Mouse (Mus musculus): ENCODE measurements around the gene Slc11a1. TPM values are rescaled to one million over a fixed set of nuclear protein-coding genes. Genes with fewer than 3 reads are reported as not detected.
"Not testable (repeated sequence)": the region's sequence is repeated elsewhere in the genome, so short reads cannot be mapped to it uniquely, and the experiment has no call there.

Slc11a1 gene
- total RNA-seq, 2 experiments from 2014 or later, result 3.3 to 4.1 TPM

- DNase-seq (ENCODE audit: low spot score in 2 of 2), result no peak
- intact Hi-C loops (cut with DNase I), result no loop called here
Observed at GRCm38 (mm10) chr1:74385531-74385930, 10.5 kb downstream of the Slc11a1 start.

- intact Hi-C loops (cut with DNase I), result loop anchor here (2.0 kb wide), 1 partner anchor 74 kb away; no protein-coding TSS in a partner anchor
- DNase-seq (ENCODE audit: low spot score in 2 of 2), result no peak
Observed at GRCm38 (mm10) chr1:74386363-74386713, 11.3 kb downstream of the Slc11a1 start.

DNA sequence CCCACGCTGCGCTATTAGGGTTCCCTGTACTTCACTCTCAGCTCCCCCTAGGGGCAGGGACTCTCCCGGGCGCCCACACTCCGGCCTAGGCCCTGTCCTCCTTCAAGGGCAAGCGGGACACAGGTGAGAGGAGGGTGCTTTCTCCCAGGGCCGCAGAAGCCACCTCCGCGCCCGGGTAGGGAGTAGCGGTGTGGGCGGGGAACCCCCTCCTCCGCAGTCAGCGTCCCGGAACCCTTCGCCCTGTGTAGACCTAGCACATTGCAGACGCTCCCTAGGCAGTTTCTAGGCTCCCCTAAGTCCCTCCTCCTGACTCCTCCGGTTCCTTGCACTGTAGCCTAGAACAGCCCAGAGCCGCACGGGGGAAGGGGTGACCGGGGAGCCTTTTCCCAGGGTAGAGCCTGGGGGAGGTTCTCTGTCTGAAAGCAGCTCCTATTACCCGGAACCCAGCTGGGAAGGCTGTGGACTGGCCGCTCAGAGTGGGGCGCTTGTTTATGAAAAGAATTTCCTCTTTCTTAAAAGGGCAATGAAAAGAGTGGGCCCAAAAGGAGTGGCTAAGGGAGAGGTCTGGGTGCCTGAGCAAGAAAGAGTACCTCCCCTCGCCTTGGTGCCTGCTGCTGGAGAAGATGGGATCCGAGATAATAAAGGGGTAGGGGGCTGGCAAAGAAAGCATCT lies 11.9 kb downstream of the Slc11a1 start:
- intact Hi-C loops (cut with DNase I), result loop anchor here (2.0 kb wide), 1 partner anchor 74 kb away; no protein-coding TSS in a partner anchor
- peak; percentile 94 for DNase-seq (ENCODE audit: low spot score in 2 of 2)

DNA sequence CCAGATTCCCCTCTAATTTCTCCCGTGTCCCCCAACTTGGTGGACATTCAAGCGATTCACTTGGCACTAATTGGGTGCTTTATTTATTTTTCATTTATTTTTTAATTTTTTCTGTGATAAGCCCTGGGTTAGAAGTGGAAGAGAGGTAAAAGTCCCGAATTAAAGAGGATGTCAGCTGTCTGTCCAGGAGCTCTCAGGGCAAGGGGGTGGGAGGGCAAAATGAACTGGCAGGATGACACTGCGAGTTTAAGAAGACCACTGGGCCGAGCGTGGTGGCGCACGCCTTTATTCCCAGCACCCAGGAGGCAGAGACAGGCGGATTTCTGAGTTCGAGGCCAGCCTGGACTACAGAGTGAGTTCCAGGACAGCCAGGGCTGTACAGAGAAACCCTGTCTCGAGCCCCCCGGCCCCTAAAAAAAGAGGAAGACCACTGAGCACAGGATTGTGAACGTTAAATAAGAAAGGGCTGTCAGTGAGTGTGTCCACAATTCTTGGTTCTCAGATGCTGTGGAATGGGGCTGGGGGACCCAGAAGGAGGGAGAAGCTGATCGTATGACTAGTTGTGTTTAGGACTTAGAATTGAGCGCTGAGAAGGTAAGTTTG lies 12.5 kb downstream of the Slc11a1 start:
- DNase-seq (ENCODE audit: low spot score in 2 of 2), result no peak
- intact Hi-C loops (cut with DNase I), result loop anchor here (2.0 kb wide), 1 partner anchor 75 kb away; no protein-coding TSS in a partner anchor

GRCm38 (mm10) chr1:74388398-74388920 lies 13.5 kb downstream of the Slc11a1 start:
- no peak for DNase-seq (ENCODE audit: low spot score in 2 of 2)
- intact Hi-C loops (cut with DNase I), result no loop called here

- intact Hi-C loops (cut with DNase I), result loop anchor here (2.0 to 5.0 kb wide), 2 partner anchors 27 to 153 kb away; partner anchors contain the start of genes Arpc2 and Catip
Observed at GRCm38 (mm10) chr1:74389831-74390286, 14.9 kb downstream of the Slc11a1 start.

GRCm38 (mm10) chr1:74390287-74390906 lies 15.4 kb downstream of the Slc11a1 start:
- DNase-seq (ENCODE audit: low spot score in 2 of 2), result no peak
- intact Hi-C loops (cut with DNase I), result loop anchor here (2.0 to 5.0 kb wide), 2 partner anchors 28 to 153 kb away; partner anchors contain the start of genes Arpc2 and Catip

More at GRCm38 (mm10) chr1:74389831-74390286, 14.9 kb downstream of the Slc11a1 start:
- DNase-seq (ENCODE audit: low spot score in 2 of 2), result no peak

DNA sequence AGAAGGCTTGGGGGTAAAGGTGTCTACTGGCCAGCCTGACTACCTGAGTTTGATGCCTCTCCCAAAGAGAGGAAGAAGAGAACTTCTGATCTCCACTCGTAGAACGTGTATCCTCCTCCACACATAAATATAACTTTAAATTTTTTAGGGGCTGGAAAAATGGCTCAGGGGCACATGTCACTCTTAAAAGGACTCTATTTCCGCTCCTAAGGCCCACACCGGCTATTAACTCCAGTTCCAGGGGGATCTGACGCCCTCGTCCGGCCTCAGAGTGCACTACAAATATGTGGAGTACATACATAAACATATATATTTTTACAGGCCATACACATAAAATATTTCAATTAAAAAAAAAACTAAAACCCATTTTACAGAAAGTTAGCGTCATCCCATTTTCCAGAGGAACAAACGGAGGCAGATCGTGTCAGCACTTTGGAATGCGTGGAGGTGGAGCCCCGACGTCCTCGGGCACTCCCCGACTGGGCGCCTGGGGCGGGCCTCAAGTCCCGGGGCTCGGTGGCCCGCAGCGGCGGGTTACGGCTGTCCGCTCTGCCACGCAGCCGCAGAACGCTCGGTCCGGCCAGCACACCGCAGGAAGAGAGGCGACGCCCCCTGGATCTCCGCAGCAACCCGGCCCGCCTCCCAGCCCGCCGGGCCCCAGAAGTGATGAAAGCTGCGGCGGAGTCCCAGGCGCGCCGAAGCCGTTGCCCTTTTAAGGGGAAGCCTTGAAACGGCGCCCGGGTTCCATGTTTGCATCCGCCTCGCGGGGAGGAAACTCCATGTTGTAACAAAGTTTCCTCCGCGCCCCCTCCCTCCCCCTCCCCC lies 16.1 kb downstream of the Slc11a1 start, which contains the start of gene Ctdsp1:
Gene Ctdsp1 (plus strand): TSS at position 586 of the 825 bp plus-strand sequence.
- intact Hi-C loops (cut with DNase I), result loop anchor here (2.0 to 5.0 kb wide), 2 partner anchors 28 to 154 kb away; partner anchors contain the start of genes Arpc2 and Catip
- DNase-seq (ENCODE audit: low spot score in 2 of 2), result peak; percentile 95 to 96

DNA sequence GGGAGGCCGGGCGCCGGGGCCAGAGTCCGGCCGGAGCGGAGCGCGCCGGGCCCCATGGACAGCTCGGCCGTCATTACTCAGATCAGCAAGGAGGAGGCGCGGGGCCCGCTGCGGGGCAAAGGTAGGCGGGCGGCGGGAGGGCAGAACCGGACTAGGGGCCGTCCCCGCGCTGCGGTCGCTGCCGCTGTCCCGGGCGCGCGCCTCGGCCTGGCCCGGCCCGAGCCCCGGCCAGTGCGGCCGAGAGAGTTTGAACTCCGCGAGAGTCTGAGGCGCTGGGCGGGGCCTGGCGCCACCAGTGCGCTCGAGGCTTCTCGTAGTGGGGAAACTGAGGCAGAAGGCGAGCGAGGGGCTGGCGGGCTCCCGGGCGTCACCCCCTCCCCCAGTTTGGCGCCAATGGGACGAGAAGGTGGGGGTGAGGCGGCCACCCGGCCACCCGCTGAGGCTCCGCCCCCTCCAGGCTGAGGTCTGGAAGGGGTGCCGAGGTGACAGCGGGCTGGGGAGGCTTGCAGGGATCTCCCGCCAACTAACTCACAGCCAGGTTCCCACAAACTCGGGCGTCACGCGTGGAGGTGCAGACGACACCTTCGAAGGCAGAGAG lies 16.9 kb downstream of the Slc11a1 start:
- intact Hi-C loops (cut with DNase I), result loop anchor here (2.0 to 5.0 kb wide), 2 partner anchors 29 to 155 kb away; partner anchors contain the start of genes Arpc2 and Catip
- peak in 1 of 2 experiments; percentile 27 for DNase-seq (ENCODE audit: low spot score in 2 of 2)

DNA sequence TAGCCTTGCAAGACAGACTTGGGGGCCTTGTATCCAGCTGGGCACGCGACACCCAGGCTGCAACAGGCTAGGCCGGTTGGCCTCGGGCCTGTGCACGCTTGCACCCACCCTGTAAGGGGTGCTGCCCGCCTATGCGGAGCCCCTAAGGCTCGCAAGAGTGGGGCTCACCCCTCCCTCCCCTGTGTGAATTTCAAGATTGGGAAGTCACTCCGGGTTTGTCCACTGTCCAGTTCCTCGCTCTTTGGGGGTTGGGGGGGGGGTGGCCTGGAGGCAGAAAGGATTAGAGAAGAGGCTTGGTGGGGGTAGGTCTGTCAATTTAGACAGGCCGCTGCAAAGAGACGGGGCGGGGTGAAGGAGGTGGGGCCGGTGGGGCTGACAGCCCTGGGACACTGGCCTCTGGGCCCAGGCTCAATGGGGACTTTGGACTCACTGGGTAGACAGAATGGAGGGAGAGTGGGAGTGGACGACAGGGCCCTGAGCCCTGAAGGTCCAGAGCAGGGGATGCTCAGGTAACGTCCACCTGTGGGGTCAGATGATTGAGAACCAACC lies 17.5 kb downstream of the Slc11a1 start:
- intact Hi-C loops (cut with DNase I), result loop anchor here (5.0 kb wide), 1 partner anchor 155 kb away; the partner anchor contains the start of gene Arpc2
- DNase-seq (ENCODE audit: low spot score in 2 of 2), result no peak

GRCm38 (mm10) chr1:74393010-74393409 lies 18.0 kb downstream of the Slc11a1 start:
- DNase-seq (ENCODE audit: low spot score in 2 of 2), result no peak
- intact Hi-C loops (cut with DNase I), result loop anchor here (5.0 kb wide), 1 partner anchor 156 kb away; the partner anchor contains the start of gene Arpc2

DNA sequence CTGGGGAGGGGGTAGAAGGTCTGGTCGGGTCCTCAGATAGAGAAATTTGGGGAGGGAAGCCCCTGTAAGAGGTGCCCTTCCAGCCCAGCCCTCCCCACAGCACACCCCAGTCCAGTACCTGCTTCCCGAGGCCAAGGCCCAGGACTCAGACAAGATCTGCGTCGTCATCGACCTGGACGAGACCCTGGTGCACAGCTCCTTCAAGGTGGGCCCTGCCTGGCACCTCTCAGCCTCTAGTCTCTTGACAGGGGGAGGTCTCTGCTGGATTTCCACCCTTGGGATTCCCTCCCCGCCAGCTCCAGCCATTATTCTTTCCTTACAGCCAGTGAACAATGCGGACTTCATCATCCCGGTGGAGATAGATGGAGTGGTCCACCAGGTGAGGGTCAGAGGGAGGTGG lies 18.7 kb downstream of the Slc11a1 start:
- intact Hi-C loops (cut with DNase I), result loop anchor here (5.0 kb wide), 1 partner anchor 156 kb away; the partner anchor contains the start of gene Arpc2
- no peak for DNase-seq (ENCODE audit: low spot score in 2 of 2)

- intact Hi-C loops (cut with DNase I), result loop anchor here (5.0 kb wide), 1 partner anchor 157 kb away; the partner anchor contains the start of gene Arpc2
- no peak for DNase-seq (ENCODE audit: low spot score in 2 of 2)
Observed at GRCm38 (mm10) chr1:74394311-74394710, 19.3 kb downstream of the Slc11a1 start.

DNA sequence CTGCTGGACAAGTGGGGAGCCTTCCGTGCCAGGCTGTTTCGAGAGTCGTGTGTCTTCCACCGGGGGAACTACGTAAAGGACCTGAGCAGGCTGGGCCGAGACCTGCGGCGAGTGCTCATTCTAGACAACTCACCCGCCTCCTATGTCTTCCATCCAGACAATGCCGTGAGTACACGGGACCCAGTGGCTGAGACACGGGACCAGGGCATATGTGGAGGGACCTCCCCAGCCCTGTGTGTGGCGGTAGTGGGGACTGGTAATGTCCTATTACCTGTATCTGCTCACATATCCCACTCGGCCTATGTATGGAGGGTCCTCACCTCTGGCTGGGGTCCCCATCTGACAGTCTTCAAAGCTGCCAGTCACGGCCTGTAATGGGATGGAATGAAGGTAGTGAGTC lies 19.9 kb downstream of the Slc11a1 start:
- DNase-seq (ENCODE audit: low spot score in 2 of 2), result no peak
- intact Hi-C loops (cut with DNase I), result loop anchor here (5.0 kb wide), 1 partner anchor 158 kb away; the partner anchor contains the start of gene Arpc2

DNA sequence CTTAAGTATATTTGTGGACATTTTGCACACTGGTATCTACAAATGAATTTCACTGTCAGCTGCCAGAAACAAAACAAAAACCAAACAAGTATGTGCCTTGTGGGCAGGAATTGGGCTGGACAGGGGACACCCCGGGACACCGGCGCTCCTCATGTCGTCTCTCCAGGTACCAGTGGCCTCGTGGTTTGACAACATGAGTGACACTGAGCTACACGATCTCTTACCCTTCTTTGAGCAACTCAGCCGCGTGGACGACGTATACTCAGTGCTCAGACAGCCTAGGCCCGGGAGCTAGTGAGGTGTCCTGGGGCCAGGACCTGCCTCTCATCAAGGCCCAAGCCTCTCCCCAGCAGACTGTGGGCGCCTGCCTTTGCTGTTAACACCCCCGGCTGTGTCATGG lies 20.3 kb downstream of the Slc11a1 start:
- intact Hi-C loops (cut with DNase I), result no loop called here
- no peak for DNase-seq (ENCODE audit: low spot score in 2 of 2)

GRCm38 (mm10) chr1:74396456-74397222 lies 21.6 kb downstream of the Slc11a1 start:
- intact Hi-C loops (cut with DNase I); DNase-seq (ENCODE audit: low spot score in 2 of 2): not testable (repeated sequence)

DNA sequence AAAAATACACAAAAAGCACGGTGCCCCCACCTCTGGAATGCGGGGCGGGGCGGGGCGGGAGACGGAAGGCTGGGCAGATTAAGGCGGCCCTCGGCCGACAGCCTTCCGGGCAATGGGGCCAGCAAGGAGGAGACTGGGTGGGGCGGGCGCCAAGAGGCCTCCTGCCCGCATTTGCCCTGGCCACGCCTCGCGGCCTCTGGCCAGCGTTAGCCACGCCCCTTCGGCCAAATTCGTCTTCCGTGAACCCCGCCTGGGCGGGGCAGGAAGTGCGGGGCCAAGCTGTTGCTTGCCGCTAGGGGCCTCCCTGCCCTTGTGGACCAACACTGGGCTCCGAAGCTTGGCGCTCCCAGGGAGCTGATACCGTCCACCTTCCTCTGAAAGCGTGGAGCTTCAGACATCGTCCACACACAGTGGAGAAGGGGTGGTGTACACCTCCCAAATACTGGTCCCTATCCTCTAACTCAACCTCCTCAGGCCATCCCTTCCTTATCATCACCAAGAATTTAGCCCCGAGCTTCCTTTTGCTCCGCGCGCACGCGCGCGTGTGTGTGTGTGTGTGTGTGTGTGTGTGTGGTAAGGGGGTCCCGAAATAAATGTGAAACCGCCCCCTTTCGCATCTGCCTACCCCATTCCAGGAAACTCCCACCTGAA lies 22.4 kb downstream of the Slc11a1 start:
- DNase-seq (ENCODE audit: low spot score in 2 of 2), result peak; percentile 86 to 89
- intact Hi-C loops (cut with DNase I), result no loop called here
